Mouse (Mus musculus) mammary gland, adult 2 months (tissue): ENCODE data around the gene Tert. TPM values are rescaled to one million over a fixed set of nuclear protein-coding genes. Genes with fewer than 3 reads are reported as not detected.

Source experiments
- polyA plus RNA-seq: library from polyadenylated mRNA; depleted of rRNA; stranded (reverse); fragments of >200 nt; gene quantifications from 2 replicates; pipeline ENCODE4 v1.2.3, GENCODE M21; 2012; ENCODE audit warnings: low replicate concordance; rRNA removed

The Tert gene
- 3.2 and 6.4 TPM in 2 replicates for polyA plus RNA-seq

DNA sequence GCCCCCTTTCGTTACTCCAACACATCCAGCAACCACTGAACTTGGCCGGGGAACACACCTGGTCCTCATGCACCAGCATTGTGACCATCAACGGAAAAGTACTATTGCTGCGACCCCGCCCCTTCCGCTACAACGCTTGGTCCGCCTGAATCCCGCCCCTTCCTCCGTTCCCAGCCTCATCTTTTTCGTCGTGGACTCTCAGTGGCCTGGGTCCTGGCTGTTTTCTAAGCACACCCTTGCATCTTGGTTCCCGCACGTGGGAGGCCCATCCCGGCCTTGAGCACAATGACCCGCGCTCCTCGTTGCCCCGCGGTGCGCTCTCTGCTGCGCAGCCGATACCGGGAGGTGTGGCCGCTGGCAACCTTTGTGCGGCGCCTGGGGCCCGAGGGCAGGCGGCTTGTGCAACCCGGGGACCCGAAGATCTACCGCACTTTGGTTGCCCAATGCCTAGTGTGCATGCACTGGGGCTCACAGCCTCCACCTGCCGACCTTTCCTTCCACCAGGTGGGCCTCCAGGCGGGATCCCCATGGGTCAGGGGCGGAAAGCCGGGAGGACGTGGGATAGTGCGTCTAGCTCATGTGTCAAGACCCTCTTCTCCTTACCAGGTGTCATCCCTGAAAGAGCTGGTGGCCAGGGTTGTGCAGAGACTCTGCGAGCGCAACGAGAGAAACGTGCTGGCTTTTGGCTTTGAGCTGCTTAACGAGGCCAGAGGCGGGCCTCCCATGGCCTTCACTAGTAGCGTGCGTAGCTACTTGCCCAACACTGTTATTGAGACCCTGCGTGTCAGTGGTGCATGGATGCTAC is at the start of gene Tert:
Tert (plus strand) TSS at position 167 of the 805 bp plus-strand sequence.

DNA sequence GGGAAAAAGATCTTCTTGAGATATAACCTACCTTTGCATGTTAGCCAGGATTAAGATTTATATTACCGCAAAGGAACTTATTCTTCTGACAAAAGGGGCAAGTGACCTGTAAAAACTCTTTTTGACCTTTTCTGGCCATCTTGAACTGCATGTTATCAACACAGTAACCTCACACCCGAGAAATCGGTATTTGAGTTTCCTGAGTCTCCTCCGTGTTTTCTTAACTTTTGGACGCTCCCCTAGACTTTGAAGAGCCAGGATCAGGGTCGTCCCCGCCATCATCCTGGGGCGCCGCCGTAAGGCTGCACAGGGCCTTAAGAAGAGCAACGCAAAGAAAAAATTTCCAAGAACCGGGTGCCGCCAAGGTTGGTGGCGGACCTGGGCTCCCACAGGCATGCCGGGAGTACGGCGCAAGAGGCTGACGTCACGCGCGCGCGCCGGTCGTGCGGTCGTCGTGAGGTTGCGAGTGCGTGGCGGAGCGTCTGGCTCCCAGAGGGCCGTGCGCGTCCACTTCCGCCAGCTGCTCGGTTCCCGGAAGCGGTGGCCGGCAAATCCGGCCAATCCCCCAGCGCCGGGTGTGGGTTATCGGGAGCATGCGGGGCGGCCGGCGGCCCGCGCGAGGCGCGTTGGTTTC is 23.1 kb upstream of the Tert start, which contains the start of gene Clptm1l:
Clptm1l (plus strand) TSS at position 485 of the 634 bp plus-strand sequence.

DNA sequence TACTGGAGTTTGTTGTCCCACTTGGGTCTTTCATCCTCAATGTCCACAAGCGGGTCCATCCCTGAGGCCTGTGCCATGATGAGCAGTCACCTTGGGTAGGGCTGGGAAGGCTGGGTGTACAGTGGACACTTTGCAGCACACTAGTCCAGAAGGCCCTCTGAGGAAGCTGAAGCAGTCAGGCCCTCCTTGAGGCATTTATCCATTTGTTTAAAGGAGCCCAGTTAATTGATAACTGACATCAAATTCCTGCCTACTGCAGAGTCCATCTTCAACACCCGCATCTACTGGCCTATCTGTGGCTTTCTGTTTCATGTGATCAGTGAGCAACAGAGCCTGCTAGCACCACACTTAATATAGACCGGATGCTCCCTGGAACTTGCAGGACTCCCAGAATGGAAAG is 51.1 kb downstream of the Tert start, which contains the start of gene Slc6a18:
Slc6a18 (minus strand) TSS at position 171 of the 400 bp plus-strand sequence.

Other genes with a start within 250 kb of the Tert start
- 33.2 and 42.2 TPM in 2 replicates for gene Lpcat1, start 159.7 kb upstream of the Tert start, polyA plus RNA-seq
- 0.06 and 0.07 TPM in 2 replicates for gene Slc6a3, start 90.2 kb upstream of the Tert start, polyA plus RNA-seq
- 116 and 203 TPM in 2 replicates for gene Clptm1l, start 22.9 kb upstream of the Tert start, polyA plus RNA-seq
- 0.04 and 0.22 TPM in 2 replicates for gene Slc6a18, start 51.1 kb downstream of the Tert start, polyA plus RNA-seq
- 2.1 and 2.8 TPM in 2 replicates for gene Slc6a19, start 78.0 kb downstream of the Tert start, polyA plus RNA-seq
- gene Slc12a7, start 106.2 kb downstream of the Tert start, polyA plus RNA-seq: 82.1 and 82.5 TPM in 2 replicates
- gene Nkd2, start 220.7 kb downstream of the Tert start, polyA plus RNA-seq: 9.9 and 10.4 TPM in 2 replicates